Mouse (Mus musculus) inflammation-experienced regulatory T-cells, adult 6 months (primary cell): Measurements from ENCODE around the gene Tmem106c. TPM values are rescaled to one million over a fixed set of nuclear protein-coding genes. Genes with fewer than 3 reads are reported as not detected.
A peak's percentile ranks its signal among the peaks of the same experiment; 100 is the strongest.

Experiments used
- ATAC-seq: one replicate; pipeline ENCODE4 v1.8.0; 2017
- polyA plus RNA-seq, 3 experiments: library from polyadenylated mRNA; unstranded; fragments of 100-300 nt; shearing (Covaris generic); gene quantifications; one replicate each; pipeline ENCODE4 v1.2.1; 2017

The Tmem106c gene
- polyA plus RNA-seq, 3 experiments from 2014 or later: 18.8 to 32.3 (median 28.5) TPM

- ATAC-seq: no peak
Measured at GRCm38 (mm10) chr15:97952889-97953189, 11.2 kb upstream of the Tmem106c start.

GRCm38 (mm10) chr15:97954671-97955070 lies 9.3 kb upstream of the Tmem106c start:
- ATAC-seq: no peak

GRCm38 (mm10) chr15:97955286-97955685 lies 8.7 kb upstream of the Tmem106c start:
- no peak for ATAC-seq

- no peak for ATAC-seq
Measured at GRCm38 (mm10) chr15:97955742-97956141, 8.3 kb upstream of the Tmem106c start.

- no peak for ATAC-seq
Measured at GRCm38 (mm10) chr15:97956416-97956815, 7.6 kb upstream of the Tmem106c start.

- ATAC-seq: peak; percentile 30
Measured at GRCm38 (mm10) chr15:97963329-97963988, 541 bp upstream of the Tmem106c start.

- ATAC-seq: no peak
Measured at GRCm38 (mm10) chr15:97964836-97965187, 812 bp downstream of the Tmem106c start.

- no peak for ATAC-seq
Measured at GRCm38 (mm10) chr15:97965311-97966045, 1.5 kb downstream of the Tmem106c start.

GRCm38 (mm10) chr15:97970299-97970698 lies 6.3 kb downstream of the Tmem106c start:
- no peak for ATAC-seq

GRCm38 (mm10) chr15:97972580-97972979 lies 8.6 kb downstream of the Tmem106c start:
- ATAC-seq: no peak

- ATAC-seq: no peak
Measured at GRCm38 (mm10) chr15:97973248-97974005, 9.4 kb downstream of the Tmem106c start.

GRCm38 (mm10) chr15:97981560-97981959 lies 17.6 kb downstream of the Tmem106c start:
- ATAC-seq: no peak

GRCm38 (mm10) chr15:97989544-97989943 lies 25.5 kb downstream of the Tmem106c start:
- ATAC-seq: no peak

GRCm38 (mm10) chr15:97990124-97990523 lies 26.1 kb downstream of the Tmem106c start:
- no peak for ATAC-seq

- no peak for ATAC-seq
Measured at GRCm38 (mm10) chr15:97990721-97991120, 26.7 kb downstream of the Tmem106c start.

- no peak for ATAC-seq
Measured at GRCm38 (mm10) chr15:97991285-97991895, 27.4 kb downstream of the Tmem106c start.

GRCm38 (mm10) chr15:97992027-97992711 lies 28.2 kb downstream of the Tmem106c start:
- no peak for ATAC-seq

- peak; percentile 94 for ATAC-seq
Measured at GRCm38 (mm10) chr15:97992712-97993286, 28.8 kb downstream of the Tmem106c start.

GRCm38 (mm10) chr15:97996716-97997256 lies 32.8 kb downstream of the Tmem106c start:
- no peak for ATAC-seq

GRCm38 (mm10) chr15:97999546-97999945 lies 35.5 kb downstream of the Tmem106c start:
- ATAC-seq: no peak

- no peak for ATAC-seq
Measured at GRCm38 (mm10) chr15:97999991-98000390, 36.0 kb downstream of the Tmem106c start.
